Mouse (Mus musculus) liver, adult (tissue): ENCODE results near the gene Fchsd2.

Source experiments
- GATA4 ChIP-seq: IDR thresholded peaks from 2 replicates; pipeline ENCODE4 v1.6.1; 2014; ENCODE audit warnings: mild to moderate bottlenecking, low read length; ENCODE audit not compliant: insufficient replicate concordance

The Fchsd2 gene

GRCm38 (mm10) chr7:101130646-101131045, 38.0 kb downstream of the Fchsd2 start:
- TF ChIP-seq GATA4 = no peak

- TF ChIP-seq GATA4 = no peak
Observed at GRCm38 (mm10) chr7:101131281-101131680, 38.6 kb downstream of the Fchsd2 start.

GRCm38 (mm10) chr7:101133591-101133990, 40.9 kb downstream of the Fchsd2 start:
- TF ChIP-seq GATA4 = no peak

- no peak for TF ChIP-seq GATA4
Observed at GRCm38 (mm10) chr7:101134117-101134516, 41.5 kb downstream of the Fchsd2 start.

GRCm38 (mm10) chr7:101138819-101139218, 46.2 kb downstream of the Fchsd2 start:
- no peak for TF ChIP-seq GATA4

- TF ChIP-seq GATA4 = no peak
Observed at GRCm38 (mm10) chr7:101142907-101143306, 50.2 kb downstream of the Fchsd2 start.

- no peak for TF ChIP-seq GATA4
Observed at GRCm38 (mm10) chr7:101144222-101144621, 51.6 kb downstream of the Fchsd2 start.

GRCm38 (mm10) chr7:101149039-101149438, 56.4 kb downstream of the Fchsd2 start:
- TF ChIP-seq GATA4 = no peak

GRCm38 (mm10) chr7:101155284-101155683, 62.6 kb downstream of the Fchsd2 start:
- no peak for TF ChIP-seq GATA4

- no peak for TF ChIP-seq GATA4
Observed at GRCm38 (mm10) chr7:101160266-101160665, 67.6 kb downstream of the Fchsd2 start.

GRCm38 (mm10) chr7:101162781-101163180, 70.1 kb downstream of the Fchsd2 start:
- TF ChIP-seq GATA4 = no peak

GRCm38 (mm10) chr7:101163878-101164277, 71.2 kb downstream of the Fchsd2 start:
- no peak for TF ChIP-seq GATA4

GRCm38 (mm10) chr7:101166568-101166967, 73.9 kb downstream of the Fchsd2 start:
- no peak for TF ChIP-seq GATA4

- peak; percentile 58; the same call in 1 of the 2 replicates for TF ChIP-seq GATA4
Observed at GRCm38 (mm10) chr7:101170482-101170881, 77.8 kb downstream of the Fchsd2 start.

GRCm38 (mm10) chr7:101171002-101171401, 78.3 kb downstream of the Fchsd2 start:
- no peak for TF ChIP-seq GATA4

GRCm38 (mm10) chr7:101173331-101173730, 80.7 kb downstream of the Fchsd2 start:
- TF ChIP-seq GATA4 = no peak

- TF ChIP-seq GATA4 = no peak
Observed at GRCm38 (mm10) chr7:101178751-101179150, 86.1 kb downstream of the Fchsd2 start.

GRCm38 (mm10) chr7:101191326-101191969, 98.8 kb downstream of the Fchsd2 start:
- TF ChIP-seq GATA4 = no peak

GRCm38 (mm10) chr7:101210826-101211225, 118.2 kb downstream of the Fchsd2 start:
- no peak for TF ChIP-seq GATA4
